Mouse (Mus musculus) adrenal gland, adult 8-10 months (tissue): ENCODE measurements at regions not wholly inside any gene's neighbourhood (a gene's known extent, or its start where the extent isn't known, plus 50 kb on each side); places are given as distances from the start of the nearest gene placed in this dataset.

Source experiments
- DNase-seq: peaks from one replicate; pipeline ENCODE4 v3.0.0; 2022

DNA sequence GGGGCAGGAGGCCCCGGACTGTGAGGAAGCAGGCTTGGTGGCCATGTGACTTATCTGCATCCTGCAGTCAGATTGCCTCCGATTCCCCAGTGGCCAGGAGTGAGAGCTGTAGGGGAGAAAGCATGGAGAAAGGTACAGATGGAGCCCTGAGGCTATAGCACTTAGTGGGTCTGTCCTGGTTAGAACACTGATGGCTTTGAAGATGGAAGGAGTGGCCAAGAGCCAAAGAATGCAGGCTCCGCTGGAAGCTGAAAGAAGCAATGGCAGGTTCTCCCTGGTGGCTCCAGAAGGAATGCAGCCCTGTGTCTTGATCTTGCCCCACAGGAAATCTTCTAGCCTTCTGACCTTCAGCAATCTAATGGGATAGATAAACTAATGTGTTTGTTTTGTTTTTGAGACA lies 926.3 kb downstream of the 4930447A16Rik start:
- no peak for DNase-seq

DNA sequence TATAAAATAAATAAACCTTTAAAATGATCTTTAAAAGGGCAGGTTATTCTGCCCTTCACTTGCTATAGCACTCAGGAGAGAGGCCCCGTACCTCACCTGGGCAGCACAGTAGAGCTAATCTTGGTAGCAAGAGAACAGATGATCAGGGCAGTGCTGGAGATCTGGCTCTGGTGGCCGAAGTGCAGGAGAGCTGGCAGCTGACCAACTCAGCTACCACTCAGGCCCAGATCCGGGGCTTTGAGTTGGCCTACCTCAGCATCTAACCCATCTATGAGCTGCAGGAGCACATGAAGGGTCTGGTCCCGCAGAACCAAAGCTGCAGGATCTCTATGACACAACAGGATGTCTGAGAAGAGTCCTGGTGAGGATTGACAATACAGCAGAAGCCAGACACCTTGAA lies 928.0 kb downstream of the 4930447A16Rik start:
- DNase-seq: no peak

DNA sequence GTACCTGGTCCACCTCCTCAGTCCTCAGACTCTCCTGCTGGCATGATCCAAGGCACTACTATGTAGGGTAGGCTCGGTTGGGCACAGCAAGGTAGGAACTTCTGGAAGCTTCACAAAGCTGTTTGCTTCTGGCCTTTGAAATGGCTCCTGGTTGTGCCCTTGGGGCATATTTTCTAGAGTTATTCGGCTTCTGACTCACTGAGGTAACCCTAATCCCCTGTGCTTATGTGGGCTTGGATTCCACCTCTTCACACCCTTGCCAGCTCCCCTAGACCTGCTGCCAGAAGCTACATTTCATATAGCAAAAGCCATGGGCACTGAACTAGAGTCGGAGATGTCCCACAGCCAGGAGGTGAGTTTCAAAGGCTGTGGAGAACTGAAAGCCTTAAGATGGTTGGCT lies 933.7 kb downstream of the 4930447A16Rik start:
- DNase-seq: no peak

DNA sequence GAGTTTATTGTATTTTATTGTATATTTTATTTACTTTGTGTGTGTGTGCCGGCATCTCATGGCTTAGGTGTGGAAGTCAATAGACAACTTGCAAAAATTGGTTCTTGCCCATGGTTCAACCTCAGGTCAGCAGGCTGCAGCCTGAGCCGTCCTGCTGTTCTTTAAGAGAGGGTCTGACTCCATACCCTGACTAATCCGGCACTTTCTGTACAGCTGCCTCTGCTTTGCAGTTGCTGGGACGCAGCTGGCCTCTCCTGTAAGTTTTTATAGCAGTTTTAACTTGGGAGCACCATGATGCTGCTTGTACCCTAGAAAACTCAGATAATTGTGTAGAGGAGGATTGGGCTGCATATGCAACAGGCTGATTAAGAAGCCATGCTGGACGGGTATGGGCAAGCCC lies 938.2 kb downstream of the 4930447A16Rik start:
- DNase-seq: no peak

DNA sequence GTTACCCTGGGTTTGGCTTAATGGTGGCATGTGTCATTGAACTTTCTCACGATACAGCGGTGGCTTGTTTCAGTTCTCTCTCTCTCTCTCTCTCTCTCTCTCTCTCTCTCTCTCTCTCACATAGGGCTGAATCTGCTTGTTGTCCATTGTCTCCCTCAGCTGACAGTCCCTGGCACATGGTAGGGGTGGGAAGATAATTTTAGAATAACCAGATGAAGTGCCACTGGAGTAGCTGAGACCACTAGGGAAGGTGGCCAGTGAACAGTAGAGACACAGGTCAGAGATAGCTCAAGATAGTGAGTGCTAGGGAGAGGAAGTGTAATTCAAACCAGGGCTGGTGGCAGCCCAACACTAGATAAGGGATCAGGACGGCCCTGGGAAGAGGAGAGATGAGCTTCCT lies 938.7 kb downstream of the 4930447A16Rik start:
- DNase-seq: no peak

DNA sequence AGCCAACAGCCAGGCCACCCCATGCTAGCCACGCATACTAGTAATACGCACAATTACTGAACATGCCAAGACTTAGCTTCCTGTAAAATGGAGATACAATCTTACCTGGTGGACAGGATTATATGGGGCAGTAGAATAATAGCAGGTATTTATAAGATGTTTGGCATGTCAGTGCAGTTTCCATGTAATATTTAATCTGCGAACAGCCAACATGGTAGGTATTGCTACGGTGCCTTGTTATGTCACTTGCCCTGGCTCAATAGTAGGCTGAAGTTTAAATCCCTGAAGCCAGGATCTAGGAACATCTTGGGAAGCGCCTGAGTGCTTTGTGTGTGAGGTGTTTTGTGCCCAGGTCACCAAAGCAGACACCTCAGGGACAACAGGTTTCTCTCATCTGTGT lies 942.3 kb downstream of the 4930447A16Rik start:
- no peak for DNase-seq

DNA sequence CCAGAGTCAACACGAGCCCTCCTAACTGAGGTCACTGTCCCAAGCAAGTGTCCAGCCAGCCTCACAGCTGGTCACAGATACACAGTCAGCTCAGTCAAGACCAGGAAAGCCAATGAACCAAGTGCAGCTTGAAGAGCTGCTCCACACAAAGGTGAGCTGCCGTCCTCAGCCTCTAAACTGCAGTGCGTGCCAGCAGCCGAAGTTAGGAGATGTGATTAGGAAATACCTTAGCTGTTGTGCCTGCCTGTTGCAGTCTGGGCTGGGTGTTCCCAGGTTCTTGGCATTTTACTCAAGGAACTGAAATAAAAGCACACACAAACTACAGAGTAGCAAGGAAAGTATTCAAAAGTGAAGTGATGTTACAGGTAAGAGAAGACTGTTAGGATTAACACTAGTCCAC lies 942.9 kb downstream of the 4930447A16Rik start:
- no peak for DNase-seq

DNA sequence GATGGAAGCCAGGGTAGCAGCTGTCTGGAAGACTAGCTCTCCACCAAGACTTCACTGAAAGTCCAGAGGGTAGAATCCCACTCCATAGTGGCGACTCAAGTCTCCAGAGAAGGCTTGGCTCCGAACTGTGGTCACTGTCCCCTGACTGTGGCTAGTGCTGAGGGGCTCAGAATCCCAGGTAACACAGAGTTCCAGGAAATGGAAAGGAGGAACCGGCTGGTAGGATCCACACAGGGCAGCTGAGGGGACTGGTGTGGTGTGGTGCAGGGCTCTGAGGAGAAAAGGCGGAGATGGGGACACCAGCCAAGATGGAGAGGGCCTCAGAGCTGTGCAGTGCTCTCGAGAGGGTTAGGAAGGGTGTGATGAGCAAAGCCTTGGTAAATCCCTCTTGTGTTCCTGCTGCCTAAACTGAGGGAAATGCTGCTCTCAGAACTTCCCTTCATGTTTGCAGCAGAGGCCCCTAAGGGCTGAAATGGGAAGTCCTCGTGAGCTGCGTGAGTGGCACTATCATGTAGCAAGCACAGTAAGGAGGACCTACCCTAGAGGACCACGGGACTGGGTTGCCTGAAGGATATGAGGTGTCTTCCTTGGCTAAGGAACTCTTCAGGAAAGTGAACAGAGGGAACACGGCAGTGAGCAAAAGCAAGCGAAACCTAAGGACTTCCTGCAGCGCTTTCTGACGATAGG lies 946.2 kb downstream of the 4930447A16Rik start:
- no peak for DNase-seq

DNA sequence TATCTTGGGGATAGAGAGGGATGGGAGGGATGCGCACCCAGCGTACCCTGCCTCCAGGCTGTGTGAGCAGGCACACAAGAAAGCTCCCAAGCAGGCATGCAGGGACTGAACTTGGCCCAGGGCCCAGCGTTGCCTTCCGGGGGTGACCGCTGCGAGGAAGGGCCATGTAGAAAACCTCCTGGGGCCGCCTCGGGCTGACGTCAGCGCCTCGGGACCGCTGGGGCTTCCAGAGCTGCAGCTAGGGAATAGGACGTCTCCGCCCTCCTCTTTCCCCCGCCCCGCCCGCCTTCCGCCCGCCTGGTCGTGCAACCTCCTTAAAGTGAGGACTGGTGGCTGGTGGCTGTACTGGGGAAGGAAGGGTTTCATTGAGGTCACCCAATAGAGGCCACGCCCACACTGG lies 948.4 kb downstream of the 4930447A16Rik start:
- DNase-seq: peak; percentile 79

DNA sequence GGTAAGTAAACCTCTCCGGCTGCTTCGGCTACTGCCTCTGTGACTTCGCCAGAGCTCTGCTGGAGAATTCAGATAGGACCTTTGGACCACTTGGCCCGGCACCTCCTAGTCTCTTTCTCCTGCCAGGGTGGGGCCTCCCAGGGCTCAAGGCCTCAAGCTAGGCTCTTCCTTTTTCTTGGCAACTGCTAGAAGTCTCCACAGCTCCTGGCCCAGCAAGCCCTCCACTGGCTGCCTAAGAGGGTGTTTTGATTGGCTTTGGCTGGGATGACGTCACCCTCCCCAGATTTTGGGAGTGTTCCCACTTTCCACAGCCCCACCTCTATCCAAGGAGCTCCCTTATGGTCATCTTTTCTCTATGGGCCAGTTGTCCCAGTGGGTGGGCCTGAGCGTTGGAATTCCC lies 949.4 kb downstream of the 4930447A16Rik start:
- peak; percentile 67 for DNase-seq

DNA sequence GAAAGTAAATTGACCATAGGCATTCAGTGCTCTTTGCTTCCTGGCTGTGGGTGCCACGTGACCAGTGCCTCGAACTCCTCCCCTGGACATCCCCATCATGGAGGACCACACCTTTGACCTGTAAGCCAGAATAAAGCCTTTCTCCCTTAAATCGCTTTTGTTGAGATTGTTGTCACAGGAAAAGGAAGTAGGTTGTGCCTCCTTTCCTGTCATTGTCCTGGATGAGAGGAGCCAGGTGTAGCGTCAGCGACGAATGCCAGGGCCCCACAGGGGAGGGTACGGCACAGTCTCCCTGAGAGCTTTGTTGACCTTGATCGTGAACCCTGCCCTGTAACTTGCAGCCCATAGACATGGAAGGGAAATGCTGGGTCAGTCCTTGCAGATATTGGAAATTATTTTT lies 952.8 kb downstream of the 4930447A16Rik start:
- DNase-seq: peak; percentile 26

DNA sequence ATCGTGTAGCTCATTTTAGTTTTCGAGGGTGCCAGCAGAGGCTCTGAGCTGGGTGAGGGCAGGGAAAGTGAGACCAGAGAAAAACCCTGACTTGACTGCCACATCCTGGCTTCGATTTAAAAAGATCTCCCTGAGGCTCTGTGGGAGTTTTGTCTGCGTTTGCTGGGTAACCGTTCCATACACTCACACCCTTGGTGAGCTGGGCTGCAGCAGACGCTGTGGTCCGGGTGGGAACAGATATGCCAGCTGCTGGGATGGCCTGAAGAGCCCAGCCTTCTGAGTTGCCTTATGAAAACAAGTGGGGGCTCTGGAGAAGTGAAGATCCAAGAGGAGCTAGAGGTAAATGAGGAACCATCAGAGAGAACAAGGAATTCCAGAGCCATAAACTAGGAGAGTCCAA lies 962.3 kb downstream of the 4930447A16Rik start:
- DNase-seq: no peak

DNA sequence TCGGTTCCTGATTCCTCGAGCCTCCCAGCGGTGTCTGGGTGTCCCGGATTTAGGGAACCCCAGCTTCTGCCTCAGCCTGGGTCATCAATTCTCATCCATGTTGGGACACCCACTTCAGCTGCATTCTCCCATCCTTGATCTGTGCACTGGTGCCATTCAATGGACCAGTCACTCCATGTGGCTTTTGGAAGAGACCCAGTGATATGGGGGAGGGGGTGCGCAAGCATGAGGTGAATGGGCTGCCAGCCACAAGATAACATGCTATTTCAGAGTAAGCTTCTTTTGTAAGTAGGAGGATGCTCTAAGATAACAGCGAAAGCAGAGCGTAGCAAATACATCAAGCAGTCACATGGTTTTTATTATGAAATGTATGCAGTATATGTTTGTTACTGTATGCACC lies 963.1 kb downstream of the 4930447A16Rik start:
- DNase-seq: no peak

DNA sequence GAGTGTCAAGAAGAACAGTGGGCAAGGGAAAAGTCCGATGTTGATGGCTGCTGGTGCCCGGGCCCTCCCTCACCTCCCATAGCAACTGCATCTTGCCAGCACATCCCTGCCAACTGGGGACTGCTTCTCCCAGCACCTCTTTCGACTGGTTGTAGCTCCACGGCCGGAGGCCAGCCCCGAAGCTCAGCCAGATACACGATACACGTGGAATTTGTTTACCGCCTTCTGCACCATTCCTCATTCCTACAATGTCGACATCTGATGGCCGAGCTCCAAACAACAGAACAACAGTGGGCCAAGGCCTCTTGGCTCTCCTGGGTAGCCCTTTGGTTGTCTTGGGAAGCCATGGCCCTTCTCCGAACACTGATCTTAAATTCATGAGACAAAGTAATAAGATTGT lies 965.1 kb downstream of the 4930447A16Rik start:
- peak; percentile 46 for DNase-seq

DNA sequence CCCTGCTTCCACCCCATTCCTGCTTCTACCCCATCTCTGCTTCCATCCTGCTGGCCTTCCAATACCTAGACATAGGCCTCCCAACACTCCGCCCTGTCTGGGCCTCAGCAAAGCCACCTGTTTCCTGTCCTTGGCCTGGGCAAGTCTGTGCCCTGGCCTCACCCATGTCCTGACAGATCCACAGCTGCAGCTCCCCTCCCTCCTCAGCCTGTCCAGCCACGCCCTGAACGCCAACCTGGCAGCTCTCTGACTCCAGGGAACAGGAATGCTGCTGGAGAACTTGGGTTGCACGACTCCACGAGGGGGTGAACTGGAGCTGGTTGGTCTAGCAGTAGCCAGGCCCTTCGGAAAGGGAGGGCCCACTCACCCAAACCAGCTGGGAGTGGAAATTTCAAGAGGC lies 966.1 kb downstream of the 4930447A16Rik start:
- DNase-seq: peak; percentile 21

DNA sequence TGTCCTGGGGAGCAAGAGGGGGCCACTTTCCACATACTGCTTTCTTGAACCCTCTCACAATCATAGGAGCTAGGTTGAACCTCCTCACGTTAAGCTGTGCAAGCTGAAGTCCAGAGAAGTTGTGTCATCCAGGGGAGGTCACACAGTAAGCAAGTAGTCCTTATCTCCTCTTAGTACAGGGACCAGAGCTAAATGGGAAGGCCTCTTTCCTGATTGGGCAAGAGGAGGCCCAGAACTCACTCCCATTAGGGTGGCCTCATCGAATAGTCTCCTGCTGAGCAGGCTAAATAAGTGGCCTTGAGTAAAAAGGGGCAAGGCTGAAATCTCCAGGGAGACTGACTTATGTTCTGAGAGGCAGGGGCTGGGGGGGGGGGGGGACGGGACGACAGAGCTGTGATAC lies 966.5 kb downstream of the 4930447A16Rik start:
- peak; percentile 50 for DNase-seq

DNA sequence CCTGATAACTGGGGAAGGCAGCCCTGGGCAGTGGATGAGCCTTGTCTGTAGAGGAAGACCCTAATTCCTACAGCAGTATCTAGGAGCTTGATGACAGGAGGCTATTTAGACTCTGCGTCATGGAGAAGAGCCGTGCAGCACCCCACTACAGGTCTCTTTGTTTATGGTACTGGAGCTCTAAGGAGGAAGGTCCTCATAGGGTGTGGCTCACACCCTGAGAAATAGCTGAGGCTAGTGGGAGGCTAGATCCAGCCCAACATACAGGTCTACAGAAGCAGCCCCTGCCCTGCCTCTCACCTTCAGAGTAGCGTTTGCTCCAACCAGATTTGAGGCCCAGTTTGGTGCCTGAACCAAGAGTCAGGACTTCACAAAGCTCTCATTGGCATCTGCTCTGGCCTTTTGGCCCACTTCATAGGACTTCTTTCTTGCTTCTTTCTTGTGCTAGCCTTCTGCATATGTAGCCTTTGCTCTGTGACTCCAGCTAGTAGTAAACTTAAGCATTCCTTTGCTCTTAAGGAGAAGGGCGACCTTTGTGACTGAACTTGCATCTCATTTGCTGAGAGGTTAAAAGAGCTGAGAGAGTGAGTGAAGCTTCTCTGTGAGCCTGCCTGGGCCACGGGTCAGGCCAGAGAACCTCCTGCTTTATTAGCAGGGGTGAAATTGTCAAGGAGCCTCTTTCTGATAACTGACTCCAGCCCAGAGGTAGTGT lies 967.2 kb downstream of the 4930447A16Rik start:
- no peak for DNase-seq

DNA sequence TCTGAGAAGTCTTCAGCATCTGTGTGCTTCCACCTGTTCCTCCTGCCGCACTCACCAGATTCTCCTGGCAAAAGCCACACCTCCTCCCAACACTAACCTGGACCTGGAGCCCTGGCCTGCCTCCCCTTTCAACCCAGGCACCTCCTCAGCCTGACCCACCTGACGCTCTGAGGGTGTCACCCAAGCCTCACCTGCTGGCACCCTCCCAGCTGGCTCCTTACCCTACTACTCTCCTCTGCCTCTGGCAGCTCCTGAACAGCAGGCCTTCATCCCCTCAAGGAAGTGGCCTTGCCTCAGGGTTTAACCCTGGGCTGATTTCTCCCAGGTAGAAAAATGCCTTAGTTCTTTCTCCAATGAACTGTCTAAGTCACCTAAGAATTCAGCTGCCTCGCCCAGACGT lies 973.5 kb downstream of the 4930447A16Rik start:
- no peak for DNase-seq

DNA sequence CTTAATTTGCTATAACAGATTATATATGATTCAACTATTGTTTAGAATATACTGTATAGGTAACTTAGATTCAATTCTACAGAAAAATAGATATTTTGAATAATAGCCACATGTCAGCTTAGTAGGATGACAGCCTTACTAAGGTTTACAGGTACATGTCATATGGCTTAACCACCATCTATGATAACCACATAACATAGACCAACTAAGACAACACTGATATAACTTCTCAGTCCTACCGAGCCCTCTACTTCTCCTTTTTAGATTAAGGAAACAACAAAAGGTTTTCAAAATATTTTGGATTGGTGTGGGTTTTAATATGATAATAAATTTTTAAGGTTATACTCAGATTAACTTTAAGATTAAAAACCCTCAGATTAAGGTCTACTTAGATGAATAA lies 977.4 kb downstream of the 4930447A16Rik start:
- DNase-seq: no peak

DNA sequence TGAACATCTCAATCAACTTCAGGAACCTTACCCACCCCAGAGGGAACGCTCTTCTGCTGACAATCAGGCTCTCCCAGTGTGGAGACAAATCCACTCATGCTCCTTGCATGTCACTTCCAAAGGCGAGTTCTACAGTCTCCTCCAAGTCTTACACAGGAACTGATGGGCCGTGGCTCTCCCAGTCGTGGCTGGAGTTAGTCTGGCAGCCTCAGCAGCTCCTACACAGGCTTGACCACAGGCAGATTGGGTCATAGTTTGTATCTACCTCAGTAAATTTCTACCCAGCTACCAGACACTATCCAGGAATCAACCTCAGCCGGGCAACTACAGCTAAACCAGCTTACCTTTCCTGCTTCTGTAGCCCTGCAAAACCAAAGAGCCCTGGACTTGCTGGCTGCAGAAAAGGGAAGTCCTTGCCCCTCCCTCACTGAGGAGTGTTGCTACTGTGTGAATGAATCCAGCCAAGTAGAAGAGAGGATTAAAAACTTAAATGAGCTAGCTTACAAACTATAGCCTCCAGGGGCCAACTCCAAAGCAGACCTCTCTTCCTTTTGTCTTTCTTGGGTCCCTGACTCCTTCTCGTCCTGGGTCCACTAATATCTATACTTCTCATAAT lies 978.5 kb downstream of the 4930447A16Rik start:
- no peak for DNase-seq

DNA sequence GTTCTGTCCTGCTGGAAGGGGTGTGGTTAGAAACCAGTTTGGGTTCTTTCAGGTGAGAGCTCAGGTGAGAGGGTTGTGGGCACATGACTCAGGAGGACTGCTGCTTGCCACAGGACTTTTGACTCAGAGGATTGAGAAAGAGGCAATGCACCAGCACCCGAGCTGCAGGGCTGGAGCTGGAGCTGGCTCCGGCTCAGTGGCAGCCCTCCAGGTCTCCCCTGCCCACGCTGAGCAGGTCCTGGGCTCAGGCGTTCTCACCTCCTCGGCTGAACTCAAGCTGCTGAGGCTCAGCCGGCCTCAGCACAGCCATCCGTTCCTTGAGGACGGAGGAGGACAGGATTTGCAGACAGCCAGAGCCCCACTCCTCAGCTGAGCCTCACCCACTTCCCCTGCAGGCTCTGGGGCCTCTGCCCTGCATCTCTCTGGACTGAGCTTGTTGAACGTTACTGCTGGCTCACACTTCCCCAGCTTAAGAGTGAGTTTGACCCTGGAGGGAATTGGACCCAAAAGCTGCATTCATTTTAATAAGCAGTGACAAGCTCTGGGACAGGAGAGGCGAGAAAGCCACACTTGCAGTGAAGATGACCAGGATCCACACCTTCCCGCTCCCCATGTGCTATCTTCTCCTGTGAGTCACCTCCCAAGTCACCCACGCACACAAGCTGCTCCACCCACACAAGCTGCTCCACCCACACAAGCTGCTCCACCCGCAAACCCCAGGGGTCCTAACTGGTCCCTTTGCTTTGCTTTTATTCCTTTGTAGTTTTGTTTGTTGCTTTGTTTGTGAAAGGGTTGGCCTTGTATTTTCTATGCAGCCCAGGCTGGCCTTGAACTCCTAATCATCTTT lies 981.0 kb downstream of the 4930447A16Rik start:
- DNase-seq: no peak

DNA sequence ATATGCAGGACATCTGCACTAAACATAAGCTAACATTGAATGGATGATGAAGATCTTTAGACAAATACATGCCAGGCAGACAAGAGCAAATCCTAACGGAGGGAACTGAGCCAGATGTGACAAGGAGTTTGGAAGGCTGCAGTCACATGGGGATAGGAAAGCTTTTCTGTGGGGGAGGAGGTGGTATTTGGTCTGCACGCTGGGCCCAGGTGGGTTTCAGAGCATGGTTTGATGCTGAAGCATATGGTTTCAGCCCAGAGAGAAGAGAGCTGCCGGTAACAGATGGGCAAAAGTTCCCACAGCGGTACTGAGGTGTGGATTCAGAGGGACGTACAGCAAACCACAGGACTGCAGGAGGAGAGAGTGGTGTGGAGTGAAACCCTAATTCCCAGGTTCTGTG lies 982.1 kb downstream of the 4930447A16Rik start:
- DNase-seq: no peak

DNA sequence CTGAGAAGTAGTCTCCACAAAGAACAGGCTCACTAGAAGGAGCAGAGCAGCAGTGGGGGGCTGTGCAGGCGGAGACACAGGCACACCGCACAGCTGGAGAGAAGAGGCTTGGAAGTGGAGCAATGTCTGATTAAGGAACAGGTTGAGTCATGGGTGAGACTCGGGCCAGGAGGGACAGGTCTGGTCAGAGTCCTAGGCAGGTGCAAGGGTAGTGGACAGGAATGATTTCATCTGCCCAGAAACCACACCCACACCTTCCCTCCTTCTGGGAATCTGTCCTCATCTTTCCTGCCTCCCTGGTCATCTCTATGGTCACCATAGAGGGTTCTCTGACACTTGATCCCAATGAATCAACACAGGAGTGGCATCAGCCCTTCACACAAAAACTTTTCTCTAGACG lies 983.8 kb downstream of the 4930447A16Rik start:
- no peak for DNase-seq
